Mouse (Mus musculus) fat pad, adult 2 months (tissue): ENCODE data around the gene Cops4.
A peak's percentile ranks its signal among the peaks of the same experiment; 100 is the strongest.

Experiments
- DNase-seq: peaks from one replicate; pipeline ENCODE4 v3.0.0-alpha.2; 2011; ENCODE audit warnings: low read depth, low spot score; ENCODE audit errors: extremely low read depth

The Cops4 gene

DNA sequence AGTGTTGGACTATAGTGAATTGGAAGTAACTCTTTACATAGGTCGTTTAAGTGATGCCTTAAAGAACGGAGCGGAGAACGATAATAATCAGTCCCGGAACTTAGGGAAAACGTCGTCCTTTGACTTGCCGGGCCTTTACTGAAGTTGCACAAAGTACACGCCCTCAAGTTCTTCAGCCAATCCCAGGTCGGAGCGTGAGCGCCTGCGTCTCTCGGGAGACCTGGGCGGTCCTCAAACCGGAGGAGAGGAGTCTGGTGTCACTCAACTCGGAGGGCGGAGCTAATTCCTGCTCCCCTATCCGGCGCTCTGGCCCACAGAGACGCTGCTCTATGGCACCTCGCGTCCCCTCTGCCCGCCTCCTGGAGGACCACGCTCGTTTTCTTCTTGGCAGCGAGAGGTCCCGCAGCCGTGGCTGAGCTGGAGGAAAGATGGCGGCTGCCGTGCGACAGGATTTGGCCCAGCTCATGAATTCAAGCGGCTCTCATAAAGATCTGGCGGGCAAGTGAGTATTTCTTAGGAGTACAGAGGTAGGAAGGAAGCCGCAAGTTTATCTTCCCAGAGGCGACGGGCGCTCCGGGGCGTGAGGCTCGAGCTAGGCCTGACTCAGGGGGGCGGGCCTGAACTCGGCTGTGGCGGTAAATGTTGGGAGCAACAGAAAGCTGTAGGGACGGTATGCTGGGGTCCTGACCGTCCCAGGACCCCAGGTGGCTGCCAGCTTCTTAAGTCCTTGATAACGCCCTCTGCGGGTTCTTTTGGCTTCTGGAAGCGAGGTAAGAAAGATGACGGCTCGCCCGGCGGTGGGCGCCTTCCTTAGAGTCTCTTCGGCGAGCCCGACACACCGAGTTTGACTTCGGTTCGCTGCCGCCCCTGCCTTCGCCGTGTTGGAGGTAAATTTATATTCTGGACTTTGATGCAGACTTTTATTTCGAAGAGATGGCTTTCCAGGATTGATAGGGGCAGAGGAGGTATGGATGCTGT is at the start of gene Cops4:
Cops4 (plus strand) TSS at position 261 of the 978 bp plus-strand sequence.
- DNase-seq = peak; percentile 93

DNA sequence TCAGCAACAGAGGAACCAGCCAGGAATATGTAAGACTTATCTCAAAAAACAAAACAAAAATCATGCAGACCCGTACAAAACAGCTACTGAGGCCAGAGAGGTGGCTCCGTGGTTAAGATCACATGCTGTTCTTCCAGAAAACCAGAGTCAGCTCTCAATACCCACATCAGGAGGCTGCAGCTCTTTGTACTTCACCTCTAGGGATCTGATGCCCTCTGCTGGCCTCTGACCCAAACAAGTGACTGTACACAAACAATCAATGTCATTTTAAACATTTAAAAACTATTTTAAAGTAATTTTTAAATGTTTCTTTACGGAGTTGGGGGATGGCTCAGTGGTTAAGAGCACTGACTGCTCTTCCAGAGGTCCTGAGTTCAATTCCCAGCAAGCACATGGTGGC is 41.8 kb upstream of the Cops4 start:
- no peak for DNase-seq

DNA sequence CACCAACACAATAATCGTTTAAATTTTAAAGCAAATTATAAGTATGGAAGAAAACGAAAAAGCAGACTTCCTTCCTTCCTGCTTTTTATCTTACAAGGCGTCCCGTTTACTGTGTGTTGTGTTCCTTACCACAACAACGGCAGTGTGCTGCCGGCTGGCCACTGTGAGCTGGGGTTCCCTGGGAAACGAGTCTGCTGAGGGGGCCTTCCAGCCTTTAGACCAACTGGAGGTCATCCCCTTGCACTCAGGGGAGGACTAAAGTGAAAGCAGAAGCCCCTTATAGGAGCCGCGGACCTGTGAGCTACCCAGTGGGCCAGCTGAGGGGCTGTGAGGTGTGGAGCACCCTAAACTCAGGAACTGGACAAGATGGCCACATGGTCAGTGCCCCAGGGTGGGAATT is 40.5 kb upstream of the Cops4 start:
- DNase-seq = no peak

DNA sequence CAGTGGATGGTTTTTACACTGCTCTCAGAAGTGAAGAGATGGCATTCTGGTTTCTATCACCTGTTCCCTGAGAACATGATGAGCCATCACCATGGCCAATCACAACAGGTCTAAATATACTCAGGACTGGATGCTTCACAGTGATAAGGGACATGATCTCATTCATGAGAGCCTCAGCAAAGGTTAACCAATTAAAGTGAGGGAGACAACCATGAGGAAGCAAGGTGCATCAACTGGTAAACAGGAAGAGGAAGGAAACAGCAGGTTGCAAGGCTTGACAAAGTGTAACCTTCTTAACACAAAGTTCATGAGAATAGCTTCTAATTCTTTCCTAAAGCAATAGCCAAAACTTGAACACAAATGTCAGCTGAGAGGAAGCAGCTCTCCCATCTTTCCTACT is 34.5 kb upstream of the Cops4 start:
- no peak for DNase-seq

DNA sequence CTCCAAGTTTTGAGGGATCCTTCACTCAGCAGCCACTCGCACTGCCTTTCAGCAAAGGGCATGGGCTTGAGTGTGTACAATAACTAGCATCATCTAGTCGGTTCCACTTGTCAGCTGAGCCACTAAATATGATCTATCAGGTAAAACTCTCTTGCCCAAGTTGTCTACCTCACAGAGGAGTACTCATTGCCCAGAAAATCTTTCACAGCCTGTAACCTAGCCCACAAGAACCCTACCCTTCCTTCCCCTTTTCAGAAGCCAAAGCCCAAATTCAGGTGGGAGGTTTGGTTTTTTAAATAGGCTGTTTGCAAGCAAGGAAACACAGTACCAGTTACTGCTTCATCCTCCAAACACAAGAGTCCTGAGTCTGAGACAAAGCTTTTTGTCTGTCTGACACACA is 31.0 kb upstream of the Cops4 start:
- no peak for DNase-seq

DNA sequence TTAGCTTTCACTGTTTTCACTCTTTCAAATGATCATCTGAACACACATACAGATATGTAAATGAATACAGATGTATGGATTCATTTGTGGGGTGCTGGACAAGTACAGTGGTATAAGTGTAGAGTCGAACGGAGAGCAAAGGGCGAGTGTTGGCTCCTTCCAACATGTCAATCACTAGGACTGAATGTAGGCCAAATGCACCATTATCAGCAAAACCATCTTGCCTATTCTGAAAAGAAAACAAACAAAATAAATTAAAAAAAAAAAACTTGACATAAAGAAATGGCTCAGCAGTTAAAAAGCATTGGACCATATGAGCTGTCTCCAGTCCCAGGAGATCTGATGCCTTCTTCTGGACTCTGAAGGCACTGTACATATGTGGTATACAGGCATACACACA is 29.9 kb upstream of the Cops4 start:
- DNase-seq = no peak

DNA sequence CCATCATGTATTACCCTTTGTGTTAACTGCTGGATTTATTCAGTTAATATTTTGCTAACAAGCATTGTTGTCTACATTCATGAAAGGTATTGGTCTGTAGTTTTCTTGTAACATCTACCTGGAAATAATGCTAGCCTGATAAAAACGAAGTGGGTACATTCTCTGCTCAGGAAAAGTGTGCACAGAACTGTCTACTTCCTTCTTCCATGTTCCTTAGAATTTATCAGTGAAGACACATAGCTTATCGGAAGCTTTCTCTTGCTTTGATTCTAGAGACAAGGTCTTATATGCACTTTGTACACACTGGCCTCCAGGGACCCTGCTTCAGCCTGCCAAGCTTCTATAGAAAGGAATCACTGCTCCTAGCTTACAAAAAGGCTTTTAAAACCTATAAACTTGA is 28.8 kb upstream of the Cops4 start:
- no peak for DNase-seq

DNA sequence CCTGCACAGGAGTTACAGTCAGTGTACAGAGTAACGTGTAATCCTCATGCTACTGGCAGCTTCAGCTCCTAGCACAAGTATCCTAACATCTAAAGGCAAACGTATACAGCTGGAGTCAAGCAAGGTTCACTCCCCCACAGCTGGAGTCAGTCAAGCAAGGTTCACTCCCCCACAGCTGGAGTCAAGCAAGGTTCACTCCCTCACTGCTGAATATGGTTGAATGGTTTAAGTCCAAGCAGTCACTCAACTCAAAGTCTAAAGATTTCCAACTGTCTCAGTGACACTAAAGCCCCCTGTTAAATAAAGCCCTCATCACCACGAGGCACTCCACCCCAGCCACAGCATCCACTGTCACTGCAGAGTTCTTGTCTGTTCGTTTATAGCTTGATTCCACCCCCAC is 26.4 kb upstream of the Cops4 start:
- DNase-seq = no peak

DNA sequence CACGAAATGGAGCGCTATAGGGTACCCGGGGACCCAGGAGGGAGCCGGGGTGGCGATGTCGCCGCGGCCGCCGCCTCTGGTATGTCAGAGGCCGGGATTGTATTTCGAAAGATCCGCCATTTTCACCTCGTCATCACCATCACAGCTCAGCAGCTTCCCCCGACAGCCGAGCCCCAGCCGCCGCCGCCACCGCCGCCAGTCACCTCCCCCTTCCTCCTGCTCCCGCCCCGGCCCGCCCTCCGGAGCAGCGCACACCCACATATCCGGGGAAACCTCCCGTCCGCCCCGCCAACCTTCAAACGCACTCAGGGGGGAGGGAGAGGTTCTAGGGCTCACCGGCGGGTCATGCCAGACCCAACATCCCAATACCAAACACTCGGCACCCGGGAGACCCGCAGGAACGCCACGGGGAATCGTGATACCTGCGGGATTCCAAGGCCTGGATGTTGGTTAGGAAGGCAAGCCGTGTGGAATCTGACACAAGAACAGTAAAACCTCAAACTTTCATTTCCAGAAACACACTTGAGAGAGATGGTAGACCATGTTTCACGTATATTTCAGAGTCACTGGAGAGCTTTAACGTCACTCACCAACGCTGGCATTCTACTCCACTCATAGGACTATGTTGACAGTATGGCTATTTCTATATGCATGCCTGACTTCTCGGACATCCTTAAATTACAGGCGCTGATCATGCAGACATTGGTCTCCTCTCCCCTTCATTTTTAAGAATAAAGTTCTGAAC is 19.5 kb upstream of the Cops4 start:
- DNase-seq = no peak

DNA sequence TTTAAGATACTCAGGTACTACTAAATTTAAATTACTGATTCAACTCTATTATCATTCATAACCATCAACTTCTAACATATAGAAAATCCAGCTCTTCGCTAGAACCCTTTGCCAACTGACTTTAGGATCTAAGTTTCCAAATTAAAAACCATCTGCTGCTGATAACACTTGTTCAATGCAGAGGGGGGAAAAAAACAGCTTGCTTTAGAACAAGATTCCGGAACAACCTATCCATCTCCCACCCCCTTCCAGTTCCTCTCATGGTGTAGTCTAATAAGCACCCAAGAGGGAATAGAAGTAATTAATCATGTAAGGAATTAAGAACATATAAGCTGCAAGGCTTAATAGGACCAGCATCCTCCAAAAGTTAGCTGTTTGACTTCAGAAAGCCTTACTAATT is 18.9 kb upstream of the Cops4 start:
- no peak for DNase-seq

DNA sequence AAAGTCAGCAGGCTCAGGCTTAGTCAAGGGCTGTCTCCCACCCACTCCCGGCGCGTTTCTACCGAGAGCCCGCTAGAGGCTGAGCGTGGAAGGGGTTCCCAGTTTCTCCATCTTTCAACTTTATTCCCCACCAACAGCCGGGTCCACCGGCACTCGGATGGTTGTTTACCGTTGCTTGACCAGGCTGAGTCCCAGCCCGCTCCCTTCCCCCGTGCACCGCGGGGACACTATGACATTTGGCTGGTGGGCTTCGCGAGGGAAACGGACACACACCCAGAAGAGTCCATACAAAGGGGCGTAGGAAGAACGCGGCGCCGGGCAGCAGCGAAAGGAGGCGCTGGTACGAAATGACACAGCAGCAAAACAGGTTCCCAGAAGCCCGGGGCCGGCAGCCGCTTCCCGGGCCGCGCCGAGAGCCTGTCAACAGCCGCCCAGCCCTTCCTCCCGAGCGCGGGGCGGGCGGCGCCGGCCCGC is 18.2 kb upstream of the Cops4 start:
- no peak for DNase-seq

DNA sequence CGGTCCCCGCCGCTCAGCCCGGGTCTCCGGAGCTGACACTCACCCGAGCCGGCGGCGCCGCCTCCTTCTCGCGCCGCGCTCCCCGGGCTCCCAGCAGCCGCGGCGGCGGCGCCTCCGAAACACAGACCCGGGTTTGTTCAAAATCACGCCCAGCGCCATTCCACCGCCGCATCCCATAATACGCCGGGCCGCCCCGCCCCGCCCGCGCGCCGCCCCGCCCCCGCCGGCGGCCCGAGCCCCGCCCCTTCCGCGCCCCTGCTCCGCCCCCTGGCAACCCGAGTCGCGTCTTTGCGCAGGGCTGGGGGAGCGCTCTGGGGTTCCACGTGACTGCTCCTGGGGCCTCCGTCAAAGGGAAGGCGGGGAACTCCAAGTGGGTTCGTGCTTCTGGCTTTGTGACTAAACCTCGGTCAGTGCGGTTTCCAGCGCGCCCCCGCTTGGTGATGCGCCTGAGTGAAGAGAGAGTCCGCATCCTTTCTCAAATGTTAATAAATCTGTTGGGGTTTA is 17.6 kb upstream of the Cops4 start, which contains the start of gene Lin54:
Lin54 (minus strand) TSS at position 182 of the 504 bp plus-strand sequence.
- no peak for DNase-seq

DNA sequence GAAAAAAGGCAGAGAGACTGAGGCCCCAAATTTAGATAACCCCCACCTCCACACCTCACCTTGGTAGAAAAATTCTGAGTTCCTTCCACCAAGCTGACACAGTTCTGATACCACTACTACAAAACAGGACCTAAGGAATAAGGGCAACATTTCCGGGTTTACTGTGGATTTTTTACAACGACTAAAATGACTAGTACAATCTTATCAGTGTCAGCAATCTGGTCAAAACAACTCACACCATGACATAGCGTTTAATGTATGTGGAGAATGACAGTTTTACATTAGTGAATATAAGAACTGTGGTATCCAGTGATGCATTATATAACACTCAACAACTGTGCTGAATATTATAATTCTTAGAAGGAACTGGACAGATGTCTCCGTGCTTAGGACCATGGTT is 16.8 kb upstream of the Cops4 start:
- no peak for DNase-seq

DNA sequence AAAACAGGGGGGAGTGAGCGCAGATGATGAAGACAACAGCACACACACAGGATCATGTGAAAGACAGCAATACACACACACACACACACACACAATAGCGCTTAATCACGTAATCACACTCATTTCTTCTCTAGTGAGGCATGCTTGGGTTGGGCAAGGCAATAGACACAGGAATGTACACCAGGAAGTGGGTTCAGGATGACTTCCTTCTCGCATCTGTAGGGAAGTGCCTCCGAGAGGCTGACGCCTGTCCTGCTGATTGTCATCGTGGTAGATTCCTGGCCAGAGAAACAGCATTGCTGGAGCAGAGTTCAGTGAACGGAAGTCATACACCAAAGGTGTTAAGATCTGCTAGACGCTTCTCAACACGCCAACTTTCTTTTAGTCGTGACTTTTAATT is 8.9 kb upstream of the Cops4 start:
- DNase-seq = no peak

DNA sequence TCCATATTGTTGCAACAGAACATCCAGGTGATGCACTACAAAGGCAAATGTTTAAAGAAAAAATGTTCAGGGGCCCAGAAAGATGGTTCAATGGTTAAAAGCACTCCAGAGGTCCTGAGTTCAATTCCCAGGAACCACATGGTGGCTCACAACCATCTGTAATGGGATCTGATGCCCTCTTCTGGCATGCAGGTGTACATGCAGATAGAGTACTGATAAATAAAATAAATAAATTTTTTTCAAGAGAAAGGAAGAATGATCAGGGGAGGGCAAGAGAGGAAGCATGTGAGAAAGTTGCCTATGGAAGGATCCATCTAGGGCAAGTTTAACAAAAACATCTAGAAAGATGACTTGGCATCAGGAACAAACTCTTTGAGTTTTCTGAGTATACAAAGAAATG is 5.5 kb upstream of the Cops4 start:
- DNase-seq = no peak

DNA sequence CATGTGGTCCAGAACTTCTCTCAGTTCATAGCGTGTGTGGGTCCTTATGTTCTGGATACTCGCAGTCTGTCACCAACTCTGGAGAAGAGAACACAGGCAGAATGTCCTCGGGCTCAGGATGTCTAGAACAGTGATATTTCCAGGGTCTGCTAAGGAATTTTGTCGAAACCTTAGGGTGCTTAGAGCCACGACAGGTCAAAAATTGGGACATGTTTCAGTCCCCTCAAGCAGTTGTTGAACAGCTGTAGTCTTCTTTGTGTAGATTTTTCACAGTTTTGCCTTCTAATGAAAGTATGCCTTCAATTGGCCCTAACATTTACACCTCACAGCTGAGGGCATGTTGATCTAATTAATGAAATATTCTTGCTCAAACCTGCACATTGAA is 910 bp downstream of the Cops4 start:
- DNase-seq = no peak

DNA sequence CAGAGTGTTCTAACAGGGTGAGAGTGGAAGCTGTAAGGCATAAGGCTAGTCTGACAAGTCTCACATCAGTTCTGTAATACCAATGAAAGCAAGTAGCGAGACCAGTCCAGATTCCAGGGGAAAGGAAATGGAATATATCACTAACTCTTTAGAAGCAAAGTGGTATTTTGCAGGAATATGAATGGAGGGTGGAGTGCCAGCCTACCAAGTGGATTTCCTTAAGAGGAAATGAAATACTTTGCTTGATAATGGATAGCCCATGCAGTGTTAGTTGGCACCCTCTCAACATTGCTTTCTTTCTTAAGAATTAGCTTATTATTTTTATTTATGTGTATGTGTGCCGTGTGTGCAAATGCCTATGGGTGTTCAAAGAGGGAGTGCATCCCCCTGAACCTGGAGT is 2.1 kb downstream of the Cops4 start:
- DNase-seq = no peak

DNA sequence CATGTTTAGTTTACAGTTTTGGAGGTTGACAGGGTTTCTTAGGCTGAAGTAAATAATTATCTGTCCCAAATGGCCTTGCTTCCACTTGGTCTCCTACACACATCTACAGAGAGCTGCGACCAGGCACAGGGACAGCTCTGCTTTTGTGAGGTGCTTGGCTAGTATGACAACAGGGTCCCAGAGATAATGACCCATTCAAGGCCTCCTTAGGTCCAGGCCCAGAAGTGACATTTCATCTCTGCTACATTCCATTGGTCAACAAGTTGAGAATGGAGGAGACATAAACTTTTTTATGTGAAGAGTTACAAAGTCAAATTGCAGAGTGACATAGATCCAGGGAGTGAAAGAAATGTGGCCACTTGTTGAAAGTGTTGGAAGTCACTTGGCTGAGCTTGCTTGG is 5.2 kb downstream of the Cops4 start:
- DNase-seq = no peak

DNA sequence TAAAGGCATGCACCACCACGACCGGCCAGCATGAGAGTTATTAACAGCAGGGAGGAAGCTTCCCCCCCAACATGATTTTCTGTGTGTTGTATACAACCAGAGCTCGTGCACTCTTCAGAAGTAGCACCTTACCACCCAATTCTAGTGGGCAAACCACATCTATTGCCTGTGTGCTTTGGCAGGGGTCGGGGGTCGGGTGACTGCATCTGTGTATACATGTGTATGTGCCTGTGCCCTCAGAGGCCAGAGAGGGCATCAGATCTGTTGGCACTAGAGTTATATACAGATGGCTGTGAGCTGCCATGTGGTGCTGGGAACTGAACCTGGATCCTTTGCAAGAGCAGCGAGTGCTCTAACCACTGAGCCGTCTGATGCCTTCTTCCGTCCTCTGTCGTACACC is 6.8 kb downstream of the Cops4 start:
- DNase-seq = no peak

DNA sequence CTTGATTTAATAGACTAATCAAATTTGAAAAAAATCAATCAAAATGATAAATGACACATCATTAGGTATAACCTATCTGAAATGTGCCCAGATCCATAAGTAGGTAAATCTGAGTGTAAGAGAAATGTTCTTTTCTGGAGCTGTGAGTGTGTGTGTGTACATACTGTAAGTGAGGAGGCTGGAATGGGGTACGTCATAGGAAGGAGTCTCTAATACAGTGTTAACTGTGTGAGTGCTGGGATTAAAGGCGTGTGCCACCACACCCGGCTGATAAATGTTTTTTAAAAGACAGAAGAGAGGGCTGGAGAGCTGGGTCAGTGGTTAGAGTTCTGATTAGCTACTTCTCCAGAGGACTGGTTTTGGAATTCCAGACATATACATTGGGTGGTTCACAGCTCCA is 7.5 kb downstream of the Cops4 start:
- no peak for DNase-seq

DNA sequence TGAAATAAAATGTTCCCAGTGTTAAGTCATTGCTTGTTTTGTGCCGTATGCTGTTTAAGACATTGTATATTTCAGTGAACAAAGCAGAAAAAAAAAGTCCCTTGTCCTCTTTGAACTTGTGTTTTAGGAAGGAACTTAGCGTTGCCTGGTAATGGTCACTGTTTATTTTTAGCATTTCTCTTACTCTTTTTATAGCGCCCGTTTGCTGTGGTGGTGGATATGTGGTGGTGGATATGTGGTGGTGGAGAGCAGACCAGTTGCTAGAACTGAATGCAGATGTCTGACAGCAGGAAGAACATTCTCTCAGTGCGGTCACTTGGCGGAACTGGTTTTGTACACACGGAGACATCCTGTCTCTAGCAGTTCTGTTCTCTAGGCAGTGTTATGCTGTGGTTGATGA is 8.1 kb downstream of the Cops4 start:
- DNase-seq = no peak

DNA sequence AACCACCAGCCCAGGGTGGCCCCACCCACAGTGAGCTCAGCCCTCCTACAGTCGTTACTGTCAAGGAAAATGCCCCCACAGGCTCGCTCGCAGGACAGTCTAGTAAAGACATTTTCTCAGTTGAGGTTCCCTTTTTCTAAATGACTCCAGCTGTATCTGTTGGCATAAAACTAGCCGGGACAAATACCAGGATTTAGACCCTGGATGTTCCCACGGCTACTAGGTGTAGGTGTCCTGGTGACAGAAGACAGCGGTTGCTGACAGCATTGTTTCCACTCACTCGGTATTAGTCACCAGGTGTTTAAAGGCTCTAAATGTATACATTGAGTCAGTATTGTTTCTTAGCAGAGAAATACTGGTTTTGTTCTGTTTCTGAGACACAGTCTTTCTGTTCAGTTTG is 17.7 kb downstream of the Cops4 start:
- DNase-seq = no peak
